Mouse (Mus musculus) myocyte (in vitro differentiated cells): ENCODE measurements around the gene Fam219a. TPM values are rescaled to one million over a fixed set of nuclear protein-coding genes. Genes with fewer than 3 reads are reported as not detected.

Experiments used
- H3K27me3 ChIP-seq: one replicate; pipeline ENCODE4 v1.6.1; 2011; ENCODE audit not compliant: control insufficient read depth, insufficient read depth, insufficient read length
- H3K36me3 ChIP-seq: one replicate; pipeline ENCODE4 v1.6.1; 2011; ENCODE audit not compliant: control insufficient read depth, insufficient read depth
- H3K4me2 ChIP-seq: one replicate; pipeline ENCODE4 v1.6.1; 2011; ENCODE audit warnings: low read depth, control low read depth
- H3K4me3 ChIP-seq: one replicate; pipeline ENCODE4 v1.5.1; 2011; ENCODE audit warnings: mild to moderate bottlenecking, control low read depth, moderate library complexity
- H3K79me2 ChIP-seq: one replicate; pipeline ENCODE4 v1.6.1; 2011; ENCODE audit not compliant: control insufficient read depth, insufficient read depth
- H3ac ChIP-seq: one replicate; pipeline ENCODE4 v1.6.1; 2011; ENCODE audit not compliant: control insufficient read depth, insufficient read length
- CEBPB ChIP-seq: IDR thresholded peaks from 2 replicates; pipeline ENCODE4 v1.6.1; 2011; ENCODE audit warnings: mild to moderate bottlenecking, moderate library complexity; ENCODE audit not compliant: poor library complexity, insufficient read depth, severe bottlenecking
- E2F4 ChIP-seq: IDR thresholded peaks from one replicate; pipeline ENCODE4 v1.6.1; 2011; ENCODE audit warnings: mild to moderate bottlenecking, control low read depth, moderate library complexity; ENCODE audit not compliant: insufficient read depth
- MAX ChIP-seq: IDR thresholded peaks from one replicate; pipeline ENCODE4 v1.6.1; 2011; ENCODE audit warnings: low read depth, mild to moderate bottlenecking, control low read depth
- MYOD1 ChIP-seq, 3 experiments: IDR thresholded peaks; one replicate each; pipeline ENCODE4 v1.6.1; 2011; ENCODE audit warnings: control low read depth in 2 of 3, low read depth in 2 of 3, mild to moderate bottlenecking in 2 of 3, moderate library complexity in 1 of 3; ENCODE audit not compliant: insufficient read length in 2 of 3, control insufficient read depth in 1 of 3
- MYOG ChIP-seq, 3 experiments: IDR thresholded peaks; one replicate each; pipeline ENCODE4 v1.6.1; 2011; ENCODE audit warnings: control low read depth in 2 of 3, low read depth in 2 of 3, mild to moderate bottlenecking in 2 of 3; ENCODE audit not compliant: insufficient read length in 2 of 3, control insufficient read depth in 1 of 3, insufficient read depth in 1 of 3
- POLR2A ChIP-seq: IDR thresholded peaks from one replicate; pipeline ENCODE4 v1.6.1; 2011; ENCODE audit warnings: low read depth, mild to moderate bottlenecking, control low read depth, moderate library complexity; ENCODE audit not compliant: insufficient read length
- POLR2AphosphoS2 ChIP-seq: IDR thresholded peaks from one replicate; pipeline ENCODE4 v1.6.1; 2011; ENCODE audit warnings: low read depth, control low read depth; ENCODE audit not compliant: insufficient read length
- REST ChIP-seq: IDR thresholded peaks from one replicate; pipeline ENCODE4 v1.6.1; 2011; ENCODE audit warnings: mild to moderate bottlenecking, control low read depth, moderate library complexity; ENCODE audit not compliant: insufficient read depth, insufficient read length
- SRF ChIP-seq: IDR thresholded peaks from one replicate; pipeline ENCODE4 v1.6.1; 2011; ENCODE audit warnings: low read depth; ENCODE audit not compliant: control insufficient read depth, insufficient read length
- TCF12 ChIP-seq: IDR thresholded peaks from one replicate; pipeline ENCODE4 v1.6.1; 2011; ENCODE audit warnings: mild to moderate bottlenecking, control low read depth; ENCODE audit not compliant: poor library complexity, insufficient read depth, severe bottlenecking
- TCF3 ChIP-seq: IDR thresholded peaks from one replicate; pipeline ENCODE4 v1.6.1; 2011; ENCODE audit warnings: low read depth, control low read depth; ENCODE audit not compliant: insufficient read length
- USF1 ChIP-seq: IDR thresholded peaks from one replicate; pipeline ENCODE4 v1.6.1; 2011; ENCODE audit warnings: low read depth, mild to moderate bottlenecking, control low read depth, moderate library complexity
- polyA plus RNA-seq: library from polyadenylated mRNA; unstranded; fragments of >200 nt; fragmentation: generic; extraction: Trizol; gene quantifications from one replicate; pipeline ENCODE4 v1.2.1, GENCODE M21; 2012; ENCODE audit warnings: missing spikeins

The Fam219a gene
- polyA plus RNA-seq, 1 experiment: 2.7 TPM

GRCm38 (mm10) chr4:41480254-41480653 is 89.1 kb downstream of the Fam219a start:
- H3K4me2 ChIP-seq: no peak overlapping the region
- no peaks in the 10 kb centered on the region for H3K79me2 ChIP-seq
- no peaks in the 10 kb centered on the region for H3K36me3 ChIP-seq
- H3K27me3 ChIP-seq: no peaks in the 10 kb centered on the region
- TF ChIP-seq POLR2AphosphoS2: no peak
- no peak for TF ChIP-seq SRF
- TF ChIP-seq POLR2A: no peak
- TF ChIP-seq TCF3: no peak
- no peak for TF ChIP-seq TCF12
- no peak for TF ChIP-seq REST
- TF ChIP-seq USF1: no peak
- no peak for TF ChIP-seq MYOD1 (IDR thresholded peaks at IDR 0.05; ENCODE audit: control insufficient read depth in 1 of 3, insufficient read length in 2 of 3, low read depth in 2 of 3)
- no peak for TF ChIP-seq E2F4
- no peak for TF ChIP-seq CEBPB
- TF ChIP-seq MAX: no peak
- TF ChIP-seq MYOG (IDR thresholded peaks at IDR 0.05; ENCODE audit: control insufficient read depth in 1 of 3, insufficient read depth in 1 of 3, insufficient read length in 2 of 3, low read depth in 2 of 3): no peak
- H3K4me3 ChIP-seq: no peak overlapping the region
- no peak overlapping the region for H3ac ChIP-seq

GRCm38 (mm10) chr4:41479456-41479804 is 89.9 kb downstream of the Fam219a start:
- TF ChIP-seq MAX (no peak), REST (no peak), TCF12 (no peak), MYOG (IDR thresholded peaks at IDR 0.05; ENCODE audit: control insufficient read depth in 1 of 3, insufficient read depth in 1 of 3, insufficient read length in 2 of 3, low read depth in 2 of 3) (no peak), POLR2A (no peak), E2F4 (no peak), MYOD1 (IDR thresholded peaks at IDR 0.05; ENCODE audit: control insufficient read depth in 1 of 3, insufficient read length in 2 of 3, low read depth in 2 of 3) (no peak), SRF (no peak), USF1 (no peak), TCF3 (no peak), POLR2AphosphoS2 (no peak), CEBPB (no peak)
- H3K4me2 ChIP-seq: no peak overlapping the region
- no peaks in the 10 kb centered on the region for H3K27me3 ChIP-seq
- H3K79me2 ChIP-seq: no peaks in the 10 kb centered on the region
- H3K4me3 ChIP-seq: no peak overlapping the region
- no peak overlapping the region for H3ac ChIP-seq
- no peaks in the 10 kb centered on the region for H3K36me3 ChIP-seq

- no peak for TF ChIP-seq TCF12
- no peak for TF ChIP-seq REST
- no peak for TF ChIP-seq CEBPB
- TF ChIP-seq USF1: no peak
- TF ChIP-seq MYOD1 (IDR thresholded peaks at IDR 0.05; ENCODE audit: control insufficient read depth in 1 of 3, insufficient read length in 2 of 3, low read depth in 2 of 3): no peak
- no peak for TF ChIP-seq MYOG (IDR thresholded peaks at IDR 0.05; ENCODE audit: control insufficient read depth in 1 of 3, insufficient read depth in 1 of 3, insufficient read length in 2 of 3, low read depth in 2 of 3)
- TF ChIP-seq MAX: no peak
- no peak for TF ChIP-seq POLR2AphosphoS2
- no peak for TF ChIP-seq E2F4
- H3ac ChIP-seq: no peak overlapping the region
- H3K79me2 ChIP-seq: no peaks in the 10 kb centered on the region
- no peak overlapping the region for H3K4me2 ChIP-seq
- no peaks in the 10 kb centered on the region for H3K36me3 ChIP-seq
- H3K4me3 ChIP-seq: no peak overlapping the region
- H3K27me3 ChIP-seq: no peaks in the 10 kb centered on the region
Observed at GRCm38 (mm10) chr4:41478751-41479455, 90.4 kb downstream of the Fam219a start.

GRCm38 (mm10) chr4:41477648-41478160 is 91.6 kb downstream of the Fam219a start:
- H3K4me3 ChIP-seq: no peak overlapping the region
- no peak overlapping the region for H3ac ChIP-seq
- no peak for TF ChIP-seq MYOG (IDR thresholded peaks at IDR 0.05; ENCODE audit: control insufficient read depth in 1 of 3, insufficient read depth in 1 of 3, insufficient read length in 2 of 3, low read depth in 2 of 3)
- no peak for TF ChIP-seq POLR2AphosphoS2
- TF ChIP-seq REST: no peak
- H3K36me3 ChIP-seq: no peaks in the 10 kb centered on the region
- no peaks in the 10 kb centered on the region for H3K27me3 ChIP-seq
- H3K79me2 ChIP-seq: no peaks in the 10 kb centered on the region
- H3K4me2 ChIP-seq: no peak overlapping the region

GRCm38 (mm10) chr4:41471384-41471689 is 98.0 kb downstream of the Fam219a start:
- TF ChIP-seq POLR2A (no peak), TCF3 (no peak), SRF (no peak), MYOD1 (IDR thresholded peaks at IDR 0.05; ENCODE audit: control insufficient read depth in 1 of 3, insufficient read length in 2 of 3, low read depth in 2 of 3) (no peak), TCF12 (no peak), MAX (no peak), USF1 (no peak), E2F4 (no peak), POLR2AphosphoS2 (no peak), REST (no peak), MYOG (IDR thresholded peaks at IDR 0.05; ENCODE audit: control insufficient read depth in 1 of 3, insufficient read depth in 1 of 3, insufficient read length in 2 of 3, low read depth in 2 of 3) (no peak)
- Histone ChIP-seq H3K79me2 (no peaks in the 10 kb centered on the region), H3K4me3 (no peak overlapping the region), H3K4me2 (no peak overlapping the region), H3K36me3 (peaks cover 4% of the 10 kb centered on the region), H3ac (no peak overlapping the region), H3K27me3 (no peaks in the 10 kb centered on the region)
